8 mouse cellular contexts compared by ENCODE assay signal in the genomic region with DNA sequence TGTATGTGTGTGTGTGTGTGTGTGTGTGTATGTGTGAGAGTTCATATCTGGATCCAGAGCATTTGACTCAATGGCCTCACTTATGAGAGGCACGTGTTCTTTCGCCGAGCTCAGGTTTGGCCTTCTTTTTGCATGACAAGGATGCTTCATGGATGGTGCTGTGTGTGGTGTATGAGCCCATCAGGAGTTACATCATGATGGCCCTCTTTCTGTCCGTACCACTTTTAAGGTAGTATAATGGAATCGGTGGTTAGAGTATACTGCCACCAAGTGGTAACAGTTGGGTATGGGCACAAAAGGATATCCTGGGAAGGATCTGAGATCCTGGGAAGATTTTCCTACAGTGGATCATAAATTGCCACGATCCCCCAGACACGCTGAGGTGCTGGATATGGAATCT. TPM values are rescaled to one million over a fixed set of nuclear protein-coding genes. Genes with fewer than 3 reads are reported as not detected.
DNase-seq lines count a peak whose midpoint lies in the region; ATAC-seq lines count a peak whose summit lies in the region.

No protein-coding gene starts in this region.

- H3K4me1 ChIP-seq in kidney, embryonic 16.5 days (ENCODE audit: insufficient read depth, low read length): no peaks in the 10 kb centered on the region
- H3K4me1 ChIP-seq in embryonic facial prominence, embryonic 11.5 days (ENCODE audit: control insufficient read depth, insufficient read depth, low read length): no peaks in the 10 kb centered on the region

- H3K4me3 ChIP-seq in kidney, embryonic 16.5 days (ENCODE audit: low read length): no peak overlapping the region
- H3K4me3 ChIP-seq in embryonic facial prominence, embryonic 11.5 days (ENCODE audit: low read depth, low read length): no peak overlapping the region

- no peak overlapping the region for H3K9ac ChIP-seq in kidney, embryonic 16.5 days (replicated peaks; ENCODE audit: low read length)
- no peak overlapping the region for H3K9ac ChIP-seq in embryonic facial prominence, embryonic 11.5 days (replicated peaks; ENCODE audit: low read length)

- H3K27me3 ChIP-seq in kidney, embryonic 16.5 days (ENCODE audit: insufficient read depth, low read length): no peaks in the 10 kb centered on the region
- H3K27me3 ChIP-seq in embryonic facial prominence, embryonic 11.5 days (ENCODE audit: control insufficient read depth, insufficient read depth, low read length): no peaks in the 10 kb centered on the region

- no peak for ATAC-seq in kidney, embryonic 16.5 days (ENCODE audit: low FRiP score, low TSS enrichment)
- 0 out of 2 replicates have a peak, but pooled peaks have one; percentile 65 for ATAC-seq in embryonic facial prominence, embryonic 11.5 days (replicated peaks; ENCODE audit: insufficient number of reproducible peaks, low FRiP score, low TSS enrichment, low read depth)

- intact Hi-C loops in heart, postnatal 14 days (cut with DNase I): loop anchor here (1.0 to 5.0 kb wide), 2 partner anchors 119 to 225 kb away; no protein-coding TSS in a partner anchor

- H3K9me3 ChIP-seq in kidney, embryonic 16.5 days (ENCODE audit: low read length): no peaks in the 10 kb centered on the region
- no peaks in the 10 kb centered on the region for H3K9me3 ChIP-seq in embryonic facial prominence, embryonic 11.5 days (replicated peaks; ENCODE audit: control insufficient read depth, low read length)

- no peaks in the 10 kb centered on the region for H3K36me3 ChIP-seq in kidney, embryonic 16.5 days (ENCODE audit: insufficient read depth, low read length)
- H3K36me3 ChIP-seq in embryonic facial prominence, embryonic 11.5 days (replicated peaks; ENCODE audit: control insufficient read depth, insufficient read depth, low read depth, low read length): no peaks in the 10 kb centered on the region

- 10% methylated on average over 7 of the region's 7 CpGs for WGBS in kidney, embryonic 16.5 days
- 17% methylated on average over 7 of the region's 7 CpGs for WGBS in embryonic facial prominence, embryonic 11.5 days

- no peak overlapping the region for H3K27ac ChIP-seq in kidney, embryonic 16.5 days (ENCODE audit: low read length)
- H3K27ac ChIP-seq in embryonic facial prominence, embryonic 11.5 days (replicated peaks; ENCODE audit: low read depth, low read length): no peak overlapping the region

- peak; percentile 29 for DNase-seq in kidney, adult 11 months
- DNase-seq in adrenal gland, postnatal 10 days: peak; percentile 62
- DNase-seq in embryonic facial prominence, embryonic 11.5 days (ENCODE audit: low spot score): peak; percentile 77
- peak; percentile 29 to 54 for DNase-seq in heart, postnatal 14 days
- DNase-seq in layer of hippocampus, adult 9-10 months (ENCODE audit: low spot score): peak; percentile 63
- peak; percentile 51 for DNase-seq in lung, postnatal 14 days
- DNase-seq in right cerebral cortex, postnatal 36 days (ENCODE audit: low spot score in 2 of 2): peak; percentile 41 to 49

- no peak overlapping the region for H3K4me2 ChIP-seq in kidney, embryonic 16.5 days (replicated peaks; ENCODE audit: low read depth, low read length)
- H3K4me2 ChIP-seq in embryonic facial prominence, embryonic 11.5 days (ENCODE audit: low read depth, low read length): no peak overlapping the region

RNA-seq across cellular contexts. Expression of gene Melk, which starts 8.1 kb away (rescaled TPM):
- 45.2 and 48.5 TPM in 2 replicates for polyA plus RNA-seq in kidney, embryonic 16.5 days (2015; fragmentation: Nextera tagmentation; extraction: Ambion mirVana)
- 1 to 10 TPM; 6.6 to 6.9 TPM for total RNA-seq in adrenal gland, postnatal 10 days (2021)
- polyA plus RNA-seq in embryonic facial prominence, embryonic 11.5 days (2014; fragmentation: Nextera tagmentation; extraction: Ambion mirVana): 65.3 and 66.1 TPM in 2 replicates
- 1 to 10 TPM; 1.4 to 2.2 TPM for total RNA-seq in heart, postnatal 14 days (2021)

RNA-seq across cellular contexts. Expression of gene Rnf38, which starts 58.9 kb away (rescaled TPM):
- polyA plus RNA-seq in kidney, embryonic 16.5 days (2015; fragmentation: Nextera tagmentation; extraction: Ambion mirVana): 20.2 and 23.7 TPM in 2 replicates
- total RNA-seq in adrenal gland, postnatal 10 days (2021): 10 to 100 TPM; 33.0 to 49.2 TPM
- 36.6 and 40.9 TPM in 2 replicates for polyA plus RNA-seq in embryonic facial prominence, embryonic 11.5 days (2014; fragmentation: Nextera tagmentation; extraction: Ambion mirVana)
- 10 to 100 TPM; 35.7 to 38.0 TPM for total RNA-seq in heart, postnatal 14 days (2021)
